Mouse (Mus musculus): ENCODE data around the gene Dmkn. TPM values are rescaled to one million over a fixed set of nuclear protein-coding genes. Genes with fewer than 3 reads are reported as not detected.

Gene Dmkn
- polyA plus RNA-seq, 1 experiment from 2014 or later = 1.1 TPM

DNA sequence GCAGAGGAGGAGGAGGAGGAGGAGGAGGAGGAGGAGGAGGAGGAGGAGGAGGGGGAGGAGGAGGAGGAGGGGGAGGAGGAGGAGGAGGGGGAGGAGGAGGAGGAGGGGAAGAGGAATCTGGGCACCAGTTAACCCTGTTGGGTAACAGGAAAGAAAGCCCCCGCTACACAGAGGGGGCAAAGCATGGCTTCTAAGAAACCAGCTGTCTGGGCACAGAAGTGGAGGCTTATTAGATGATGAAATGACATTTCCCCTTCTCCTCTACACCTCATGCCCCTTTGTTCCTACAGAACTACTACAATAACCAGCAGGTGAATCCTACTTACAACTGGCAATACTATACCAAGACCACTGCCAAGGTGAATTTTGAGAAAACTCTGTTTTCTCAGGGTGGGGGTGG, 14.4 kb downstream of the Dmkn start:
- 89% methylated on average over 1 of the region's 1 CpGs for WGBS
- H3K9me3 ChIP-seq (ENCODE audit: control insufficient read depth, low read length) = no peaks in the 10 kb centered on the region
- no peaks in the 10 kb centered on the region for H3K36me3 ChIP-seq (ENCODE audit: control insufficient read depth, insufficient read depth)
- H3K4me1 ChIP-seq (replicated peaks; ENCODE audit: control insufficient read depth, insufficient read depth, low read length) = no peaks in the 10 kb centered on the region
- H3K4me3 ChIP-seq (replicated peaks; ENCODE audit: low read length) = no peak overlapping the region
- no peaks in the 10 kb centered on the region for H3K27me3 ChIP-seq (replicated peaks; ENCODE audit: control insufficient read depth, insufficient read depth, low read length)
- H3K9ac ChIP-seq (replicated peaks; ENCODE audit: low read depth, low read length) = no peak overlapping the region
- ATAC-seq = no peak
- H3K27ac ChIP-seq (ENCODE audit: low read length) = no peak overlapping the region
- no peak overlapping the region for H3K4me2 ChIP-seq (ENCODE audit: low read length)

DNA sequence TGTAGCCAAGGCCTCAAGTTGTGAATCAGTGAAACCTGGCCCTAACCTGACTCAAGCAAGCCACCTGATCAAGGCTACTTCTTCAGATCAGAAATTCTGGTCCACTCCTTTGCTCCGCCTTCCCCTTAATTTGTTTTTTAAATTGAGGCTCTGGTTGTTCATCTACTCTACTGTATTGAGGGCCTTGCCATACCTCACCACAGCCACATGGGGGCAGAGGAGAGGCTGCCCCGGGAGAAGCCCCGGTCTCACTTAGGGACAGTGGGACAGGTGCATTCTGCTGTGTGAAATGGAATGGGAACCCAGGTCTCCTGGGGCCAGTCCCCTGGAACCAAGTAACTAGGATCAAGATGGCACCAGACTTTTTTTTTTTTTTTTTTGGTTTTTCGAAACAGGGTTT, 18.2 kb downstream of the Dmkn start:
- Histone ChIP-seq H3K4me3 (replicated peaks; ENCODE audit: low read length) (no peak overlapping the region), H3K27ac (ENCODE audit: low read length) (no peak overlapping the region), H3K9ac (replicated peaks; ENCODE audit: low read depth, low read length) (no peak overlapping the region), H3K27me3 (replicated peaks; ENCODE audit: control insufficient read depth, insufficient read depth, low read length) (no peaks in the 10 kb centered on the region), H3K9me3 (ENCODE audit: control insufficient read depth, low read length) (no peaks in the 10 kb centered on the region), H3K4me2 (ENCODE audit: low read length) (no peak overlapping the region), H3K36me3 (ENCODE audit: control insufficient read depth, insufficient read depth) (no peaks in the 10 kb centered on the region), H3K4me1 (replicated peaks; ENCODE audit: control insufficient read depth, insufficient read depth, low read length) (peaks cover 8% of the 10 kb centered on the region; the same call in 1 of the 2 replicates)
- no peak for ATAC-seq
- 73% methylated on average over 4 of the region's 4 CpGs for WGBS

DNA sequence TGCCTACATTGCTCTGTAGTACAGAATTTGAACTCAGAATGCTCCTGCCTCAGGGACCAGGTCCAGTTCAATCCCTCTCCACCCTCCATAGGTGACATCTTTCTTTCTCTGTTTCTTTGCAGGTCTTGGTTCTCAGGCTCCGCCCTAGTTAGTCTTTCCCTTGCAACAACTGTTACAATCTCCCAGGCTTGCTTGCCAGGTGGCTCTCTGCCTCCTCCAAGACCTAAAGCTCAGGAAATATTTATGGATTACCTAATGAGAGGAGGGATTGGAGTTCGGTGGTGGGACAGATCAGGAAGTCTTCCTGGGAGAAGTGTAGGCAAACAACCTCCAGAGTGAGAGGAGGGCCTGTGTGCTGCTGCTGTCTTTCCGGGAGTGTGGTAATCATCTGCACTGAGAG, 19.1 kb downstream of the Dmkn start:
- no peak overlapping the region for H3K4me2 ChIP-seq (ENCODE audit: low read length)
- no peak for ATAC-seq
- no peak overlapping the region for H3K27ac ChIP-seq (ENCODE audit: low read length)
- 87% methylated on average over 3 of the region's 3 CpGs for WGBS
- H3K9ac ChIP-seq (replicated peaks; ENCODE audit: low read depth, low read length) = no peak overlapping the region
- H3K9me3 ChIP-seq (ENCODE audit: control insufficient read depth, low read length) = no peaks in the 10 kb centered on the region
- H3K4me3 ChIP-seq (replicated peaks; ENCODE audit: low read length) = no peak overlapping the region
- H3K4me1 ChIP-seq (replicated peaks; ENCODE audit: control insufficient read depth, insufficient read depth, low read length) = peaks cover 8% of the 10 kb centered on the region; the same call in 1 of the 2 replicates
- no peaks in the 10 kb centered on the region; the same call in 1 of the 2 replicates for H3K27me3 ChIP-seq (replicated peaks; ENCODE audit: control insufficient read depth, insufficient read depth, low read length)
- no peaks in the 10 kb centered on the region for H3K36me3 ChIP-seq (ENCODE audit: control insufficient read depth, insufficient read depth)

DNA sequence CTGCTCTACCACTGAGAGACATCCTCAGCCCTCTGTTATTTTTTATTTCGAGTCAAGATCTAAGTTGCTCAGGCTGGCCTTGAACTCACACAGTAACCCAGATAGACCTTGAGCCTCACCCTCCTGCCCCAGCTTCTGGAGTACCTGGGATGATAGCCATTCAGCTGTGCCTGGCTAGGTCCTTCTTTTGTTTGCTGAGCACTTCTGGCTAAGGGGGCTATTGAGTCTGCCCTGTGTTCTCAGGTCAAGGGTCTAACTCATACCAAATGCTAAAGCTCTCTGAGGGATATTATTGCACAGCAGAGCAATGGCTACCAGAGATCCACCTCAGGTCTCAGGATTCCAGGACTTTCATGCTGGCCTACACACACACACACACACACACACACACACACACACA, 21.6 kb downstream of the Dmkn start:
- WGBS = 85% methylated on average over 1 of the region's 1 CpGs
- H3K4me3 ChIP-seq (replicated peaks; ENCODE audit: low read length) = no peak overlapping the region
- no peak for ATAC-seq
- no peaks in the 10 kb centered on the region for H3K9me3 ChIP-seq (ENCODE audit: control insufficient read depth, low read length)
- H3K4me2 ChIP-seq (ENCODE audit: low read length) = no peak overlapping the region
- peaks cover 3% of the 10 kb centered on the region; the same call in 1 of the 2 replicates for H3K27me3 ChIP-seq (replicated peaks; ENCODE audit: control insufficient read depth, insufficient read depth, low read length)
- no peak overlapping the region for H3K9ac ChIP-seq (replicated peaks; ENCODE audit: low read depth, low read length)
- H3K27ac ChIP-seq (ENCODE audit: low read length) = no peak overlapping the region
- H3K36me3 ChIP-seq (ENCODE audit: control insufficient read depth, insufficient read depth) = no peaks in the 10 kb centered on the region
- H3K4me1 ChIP-seq (replicated peaks; ENCODE audit: control insufficient read depth, insufficient read depth, low read length) = peaks cover 8% of the 10 kb centered on the region; the same call in 1 of the 2 replicates

DNA sequence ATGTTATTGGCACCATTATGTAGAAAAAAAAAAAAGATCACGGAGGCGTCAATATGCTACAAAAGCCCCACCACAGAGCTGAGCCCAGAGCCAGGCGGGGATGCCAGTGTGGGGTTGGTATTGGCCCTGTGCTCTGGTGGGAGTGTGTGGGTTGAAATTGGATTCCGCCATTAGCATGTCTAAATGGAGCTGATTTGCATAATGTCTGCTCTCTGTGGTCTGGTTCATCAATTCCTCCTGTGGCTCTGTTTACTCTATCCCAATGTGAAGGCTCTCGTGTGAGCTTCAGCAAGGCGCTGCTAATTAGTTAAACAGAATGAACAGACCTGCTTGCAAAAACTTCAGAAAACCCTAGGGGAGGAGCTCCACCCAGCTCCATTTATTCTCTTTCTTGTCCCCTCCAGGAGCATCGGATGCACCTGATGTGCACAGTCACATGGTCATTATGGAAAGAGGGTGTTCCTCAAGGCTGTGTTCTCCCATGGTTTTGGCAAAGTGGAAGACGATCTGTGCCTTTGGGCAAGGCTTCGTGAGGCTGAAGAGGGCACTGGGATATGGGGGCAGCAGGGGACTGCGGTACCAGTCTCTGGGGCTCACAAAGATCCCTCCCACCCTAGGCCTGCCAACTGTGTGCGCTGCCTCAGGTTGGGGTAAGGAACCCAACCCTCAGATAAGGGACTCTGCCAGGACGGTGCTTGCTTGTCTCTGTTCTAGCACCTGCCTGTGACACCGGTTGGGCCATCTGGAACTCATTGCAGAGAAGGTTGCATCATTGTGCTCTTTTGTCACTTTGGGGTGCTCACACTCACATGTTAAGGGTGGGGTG, 22.4 kb downstream of the Dmkn start:
- H3K27ac ChIP-seq (ENCODE audit: low read length) = no peak overlapping the region
- no peaks in the 10 kb centered on the region for H3K36me3 ChIP-seq (ENCODE audit: control insufficient read depth, insufficient read depth)
- peaks cover 8% of the 10 kb centered on the region; the same call in 1 of the 2 replicates for H3K4me1 ChIP-seq (replicated peaks; ENCODE audit: control insufficient read depth, insufficient read depth, low read length)
- H3K4me2 ChIP-seq (ENCODE audit: low read length) = no peak overlapping the region
- ATAC-seq = peak; percentile 75
- no peaks in the 10 kb centered on the region for H3K9me3 ChIP-seq (ENCODE audit: control insufficient read depth, low read length)
- H3K4me3 ChIP-seq (replicated peaks; ENCODE audit: low read length) = no peak overlapping the region
- peaks cover 3% of the 10 kb centered on the region; the same call in 1 of the 2 replicates for H3K27me3 ChIP-seq (replicated peaks; ENCODE audit: control insufficient read depth, insufficient read depth, low read length)
- H3K9ac ChIP-seq (replicated peaks; ENCODE audit: low read depth, low read length) = no peak overlapping the region
- WGBS = 33% methylated on average over 13 of the region's 13 CpGs

DNA sequence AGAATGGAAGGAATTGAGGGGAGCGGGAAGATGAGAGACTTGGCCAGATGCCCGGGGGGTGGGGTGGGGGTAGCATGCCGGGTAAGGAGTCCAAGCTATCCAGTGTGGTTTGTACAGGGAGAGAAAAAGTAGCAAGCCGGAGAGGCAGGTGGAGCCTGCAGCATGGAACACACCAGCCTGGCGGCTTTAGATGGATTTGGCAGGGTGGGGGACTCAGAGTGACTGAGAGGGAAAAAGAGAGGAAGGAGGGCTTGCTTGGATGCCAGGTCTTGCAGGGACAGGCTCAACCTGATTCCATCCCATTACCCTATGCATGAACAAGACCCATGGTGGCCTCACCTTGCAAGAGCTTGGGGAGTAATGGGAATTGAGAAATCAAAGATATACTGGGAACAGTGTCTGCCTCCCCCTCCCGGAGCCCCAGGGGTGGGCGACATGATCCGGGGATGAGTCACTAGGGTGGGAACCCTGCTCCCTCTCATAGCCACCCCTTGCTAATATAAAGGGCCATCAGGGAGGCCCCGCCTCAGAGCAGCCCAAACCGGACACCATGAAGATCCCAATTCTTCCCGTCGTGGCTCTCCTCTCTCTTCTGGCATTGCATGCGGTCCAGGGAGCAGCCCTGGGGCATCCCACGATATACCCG, 23.9 kb downstream of the Dmkn start, which contains the start of gene Krtdap:
Gene Krtdap (plus strand): TSS at position 520 of the 646 bp plus-strand sequence.
- H3K9ac ChIP-seq (replicated peaks; ENCODE audit: low read depth, low read length) = no peak within 1 kb of the TSS
- ATAC-seq = no peak
- H3K9me3 ChIP-seq (ENCODE audit: control insufficient read depth, low read length) = no peaks in the 10 kb centered on the region

DNA sequence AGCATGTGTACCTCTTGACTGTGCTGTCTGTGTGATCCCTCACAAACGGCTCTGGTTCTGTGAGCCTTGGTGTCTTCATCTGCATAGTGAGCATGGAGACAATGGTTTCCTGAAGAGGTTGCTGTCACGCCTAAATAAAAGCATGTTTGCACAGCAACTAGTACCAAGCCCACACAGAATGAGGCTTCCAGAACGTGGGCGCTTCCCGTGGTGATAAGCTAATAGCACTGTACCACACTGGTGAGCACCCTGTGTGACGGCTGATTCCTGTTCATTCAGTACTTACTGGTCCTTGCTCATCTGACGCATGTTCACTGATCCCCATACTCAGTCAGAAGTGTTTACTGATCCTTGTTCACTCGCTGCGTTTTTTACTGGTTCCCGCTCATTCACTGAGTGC, 26.6 kb downstream of the Dmkn start:
- Histone ChIP-seq H3K27me3 (replicated peaks; ENCODE audit: control insufficient read depth, insufficient read depth, low read length) (peaks cover 3% of the 10 kb centered on the region; the same call in 1 of the 2 replicates), H3K4me2 (ENCODE audit: low read length) (no peak overlapping the region), H3K27ac (ENCODE audit: low read length) (no peak overlapping the region), H3K36me3 (ENCODE audit: control insufficient read depth, insufficient read depth) (no peaks in the 10 kb centered on the region), H3K4me1 (replicated peaks; ENCODE audit: control insufficient read depth, insufficient read depth, low read length) (peaks cover 8% of the 10 kb centered on the region; the same call in 1 of the 2 replicates), H3K9ac (replicated peaks; ENCODE audit: low read depth, low read length) (no peak overlapping the region), H3K4me3 (replicated peaks; ENCODE audit: low read length) (no peak overlapping the region), H3K9me3 (ENCODE audit: control insufficient read depth, low read length) (no peaks in the 10 kb centered on the region)
- WGBS = 83% methylated on average over 10 of the region's 10 CpGs
- no peak for ATAC-seq

More for the DNA sequence above, 23.9 kb downstream of the Dmkn start, which contains the start of gene Krtdap:
- Histone ChIP-seq H3K36me3 (ENCODE audit: control insufficient read depth, insufficient read depth) (no peaks in the 10 kb centered on the region), H3K27ac (ENCODE audit: low read length) (no peak within 1 kb of the TSS), H3K4me3 (replicated peaks; ENCODE audit: low read length) (no peak within 1 kb of the TSS), H3K4me2 (ENCODE audit: low read length) (no peak within 1 kb of the TSS), H3K4me1 (replicated peaks; ENCODE audit: control insufficient read depth, insufficient read depth, low read length) (peaks cover 8% of the 10 kb centered on the region; the same call in 1 of the 2 replicates), H3K27me3 (replicated peaks; ENCODE audit: control insufficient read depth, insufficient read depth, low read length) (peaks cover 3% of the 10 kb centered on the region; the same call in 1 of the 2 replicates)
- whole genome bisulfite sequencing = 42% methylated on average over 15 of the region's 15 CpGs

DNA sequence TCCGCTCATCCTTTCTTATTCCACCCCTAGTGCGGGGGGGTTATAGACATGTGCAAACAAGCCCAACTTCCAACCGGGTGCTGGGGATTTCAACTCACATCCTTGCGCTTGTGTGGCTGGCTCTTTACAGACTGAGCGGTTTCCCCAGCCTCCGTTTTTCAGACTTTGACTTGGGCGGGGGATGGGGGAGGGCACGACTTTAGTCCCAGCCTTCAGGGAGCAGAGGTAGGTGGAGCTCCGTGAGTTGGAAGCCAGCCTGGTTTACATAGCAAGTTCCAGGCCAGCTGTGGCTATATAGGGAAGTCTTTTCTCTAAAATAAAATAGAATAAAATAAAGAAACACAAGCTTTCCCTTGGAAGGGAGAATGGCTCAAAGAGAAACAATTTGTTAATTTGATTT, 28.4 kb downstream of the Dmkn start:
- Histone ChIP-seq H3K4me3 (replicated peaks; ENCODE audit: low read length) (no peak overlapping the region), H3K27me3 (replicated peaks; ENCODE audit: control insufficient read depth, insufficient read depth, low read length) (peaks cover 3% of the 10 kb centered on the region; the same call in 1 of the 2 replicates), H3K9me3 (ENCODE audit: control insufficient read depth, low read length) (no peaks in the 10 kb centered on the region), H3K9ac (replicated peaks; ENCODE audit: low read depth, low read length) (no peak overlapping the region), H3K4me1 (replicated peaks; ENCODE audit: control insufficient read depth, insufficient read depth, low read length) (no peaks in the 10 kb centered on the region), H3K27ac (ENCODE audit: low read length) (no peak overlapping the region), H3K4me2 (ENCODE audit: low read length) (no peak overlapping the region), H3K36me3 (ENCODE audit: control insufficient read depth, insufficient read depth) (no peaks in the 10 kb centered on the region)
- 32% methylated on average over 9 of the region's 9 CpGs for WGBS
- no peak for ATAC-seq

DNA sequence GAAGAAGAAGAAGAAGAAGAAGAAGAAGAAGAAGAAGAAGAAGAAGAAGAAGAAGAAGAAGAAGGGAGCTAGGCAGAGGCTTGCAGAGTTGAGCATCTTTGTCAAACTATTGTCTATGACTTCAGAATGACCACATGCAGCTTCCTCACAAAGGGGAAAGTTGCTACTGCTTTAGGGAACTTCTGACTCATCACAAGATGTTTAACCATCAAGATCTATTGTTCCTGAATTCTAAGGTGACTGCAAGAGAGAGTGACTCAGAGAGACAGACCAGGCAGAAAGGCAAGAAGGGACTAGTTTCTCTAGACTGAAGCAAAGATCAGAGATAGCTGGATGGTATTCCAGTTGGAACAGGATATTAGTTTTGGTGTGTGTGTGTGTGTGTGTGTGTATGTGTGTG, 31.4 kb downstream of the Dmkn start:
- no peaks in the 10 kb centered on the region for H3K27me3 ChIP-seq (replicated peaks; ENCODE audit: control insufficient read depth, insufficient read depth, low read length)
- no peaks in the 10 kb centered on the region for H3K36me3 ChIP-seq (ENCODE audit: control insufficient read depth, insufficient read depth)
- no peak overlapping the region for H3K4me2 ChIP-seq (ENCODE audit: low read length)
- no peak for ATAC-seq
- no peaks in the 10 kb centered on the region for H3K4me1 ChIP-seq (replicated peaks; ENCODE audit: control insufficient read depth, insufficient read depth, low read length)
- no peak overlapping the region for H3K4me3 ChIP-seq (replicated peaks; ENCODE audit: low read length)
- H3K9me3 ChIP-seq (ENCODE audit: control insufficient read depth, low read length) = peaks cover 1% of the 10 kb centered on the region
- no peak overlapping the region for H3K9ac ChIP-seq (replicated peaks; ENCODE audit: low read depth, low read length)
- H3K27ac ChIP-seq (ENCODE audit: low read length) = no peak overlapping the region
